Mouse (Mus musculus): ENCODE data around the gene Trak1.
"Not testable (repeated sequence)": the region's sequence is repeated elsewhere in the genome, so short reads cannot be mapped to it uniquely, and the experiment has no call there.

The Trak1 gene

DNA sequence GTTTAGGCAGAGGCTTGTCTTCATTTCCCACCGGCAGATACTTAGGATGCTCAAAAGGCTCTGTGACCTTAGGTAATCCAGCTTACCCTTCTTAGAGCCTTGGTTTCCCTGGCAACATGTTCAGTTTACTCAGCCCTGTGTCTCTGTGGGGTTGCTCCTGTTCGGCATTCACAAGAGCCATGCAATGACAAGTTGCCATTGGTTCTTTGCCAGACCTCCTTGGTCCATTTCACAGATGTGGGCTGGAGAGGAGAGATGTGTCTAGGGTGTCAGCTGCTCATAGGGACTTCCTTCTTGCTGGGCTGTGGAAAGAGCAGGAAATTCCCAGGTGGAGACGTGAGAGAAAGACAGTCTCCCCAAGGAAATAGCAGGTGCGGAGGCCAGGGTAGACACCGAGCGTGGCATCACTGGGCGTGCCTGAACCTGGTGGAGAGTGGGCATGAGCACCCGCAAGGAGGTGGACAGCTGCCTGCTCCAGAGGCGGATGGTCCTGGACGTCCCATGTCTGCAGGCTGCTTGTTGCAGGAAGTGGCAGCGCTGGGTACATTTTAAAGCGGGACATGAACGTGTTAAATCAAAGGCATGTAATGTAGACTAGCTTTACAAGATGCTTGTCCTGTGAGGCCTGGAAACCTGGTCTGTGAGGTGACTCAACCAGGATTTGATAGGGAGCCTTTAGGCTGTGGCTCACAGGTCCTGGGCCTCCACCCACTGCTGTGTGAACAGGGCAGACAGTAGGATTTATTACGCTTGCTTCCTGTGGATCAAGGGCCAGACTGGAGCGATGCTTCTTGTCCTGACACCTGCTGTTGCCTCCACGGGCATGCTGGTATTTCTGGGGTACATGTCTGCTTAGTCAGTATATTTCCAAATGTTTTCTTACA, 127.2 kb downstream of the Trak1 start:
- DNase-seq (ENCODE audit: low read depth in 2 of 2, low spot score in 2 of 2): no peak

DNA sequence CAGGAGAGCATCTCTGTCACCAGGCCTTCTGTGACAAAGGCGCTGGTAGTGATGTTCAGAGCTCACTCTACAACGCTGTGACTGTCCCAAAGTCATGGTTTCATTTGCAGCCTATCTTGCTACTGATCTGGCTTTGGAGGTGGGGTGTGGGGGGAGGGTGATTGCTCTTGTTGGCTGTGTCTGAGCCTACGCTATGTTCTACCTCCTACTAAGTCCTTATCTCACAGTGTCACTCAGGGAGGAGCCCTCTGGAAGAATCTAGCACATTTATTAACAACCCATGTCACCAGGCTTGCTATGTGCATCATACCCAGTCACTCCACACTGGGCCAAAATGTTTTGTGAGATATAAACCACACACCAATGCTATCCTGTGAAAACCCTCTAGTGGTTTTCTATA, 129.1 kb downstream of the Trak1 start:
- DNase-seq (ENCODE audit: low read depth in 2 of 2, low spot score in 2 of 2): no peak

- no peak for DNase-seq (ENCODE audit: low read depth in 2 of 2, low spot score in 2 of 2)
Observed at GRCm38 (mm10) chr9:121426902-121427301, 129.6 kb downstream of the Trak1 start.

- DNase-seq (ENCODE audit: low read depth in 2 of 2, low spot score in 2 of 2): no peak
Observed at GRCm38 (mm10) chr9:121429592-121429991, 132.3 kb downstream of the Trak1 start.

DNA sequence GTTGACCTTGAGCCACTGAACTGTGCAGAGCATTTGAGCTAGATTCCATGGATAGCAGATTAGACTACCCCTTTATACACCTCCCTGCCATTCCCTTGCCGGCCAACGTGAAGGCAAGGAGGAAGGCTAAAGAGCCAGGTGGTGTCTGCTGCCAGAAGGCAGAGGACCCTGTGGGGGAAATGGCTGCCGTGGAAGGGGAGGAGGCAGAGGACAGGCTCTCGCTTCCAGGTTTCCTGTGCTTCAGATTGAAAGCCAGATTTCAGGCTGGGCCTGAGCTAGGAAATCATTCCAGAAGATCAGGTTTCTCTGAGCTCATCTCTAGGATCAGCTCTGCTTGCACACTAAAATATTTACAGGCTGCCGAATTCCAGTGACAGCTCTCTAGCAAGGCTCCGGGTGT, 133.1 kb downstream of the Trak1 start:
- no peak for DNase-seq (ENCODE audit: low read depth in 2 of 2, low spot score in 2 of 2)

DNA sequence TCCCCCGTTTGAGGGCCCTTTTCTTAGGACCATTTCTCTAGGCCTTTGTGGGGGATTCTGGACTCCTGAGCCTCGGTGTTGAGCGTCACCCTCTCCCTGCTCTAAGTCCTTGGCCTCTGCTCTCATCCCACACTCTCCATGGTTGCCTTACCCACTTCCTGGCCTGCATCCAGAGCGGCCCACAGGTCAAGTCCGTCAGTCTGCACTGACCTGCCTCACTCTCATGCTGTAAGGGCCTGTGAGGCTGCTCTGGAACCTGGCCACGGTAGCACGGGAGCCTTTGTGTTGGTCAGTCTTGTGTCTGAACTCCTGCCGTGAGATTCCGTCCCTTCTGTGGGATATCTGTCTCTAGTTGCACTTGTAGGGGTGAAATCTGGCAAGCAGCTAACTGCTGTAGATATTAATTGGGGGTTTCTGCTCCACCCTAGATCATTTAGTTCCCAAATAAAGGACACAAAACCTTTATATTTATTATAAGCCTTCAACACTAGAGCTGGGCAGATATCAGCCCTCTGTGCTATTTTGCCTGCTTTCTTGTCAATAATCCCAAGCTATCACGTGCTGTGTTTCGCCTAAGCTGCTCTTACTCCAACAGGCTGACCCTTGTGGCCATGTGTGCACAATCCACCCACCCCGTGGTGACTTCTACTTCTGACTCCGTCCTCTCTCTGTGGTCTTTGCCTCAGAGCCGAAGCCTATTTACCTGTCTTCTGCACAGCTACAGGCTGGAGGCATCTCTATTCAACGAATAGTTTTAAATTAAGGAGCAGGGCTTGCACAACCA, 136.6 kb downstream of the Trak1 start:
- DNase-seq (ENCODE audit: low read depth in 2 of 2, low spot score in 2 of 2): no peak

DNA sequence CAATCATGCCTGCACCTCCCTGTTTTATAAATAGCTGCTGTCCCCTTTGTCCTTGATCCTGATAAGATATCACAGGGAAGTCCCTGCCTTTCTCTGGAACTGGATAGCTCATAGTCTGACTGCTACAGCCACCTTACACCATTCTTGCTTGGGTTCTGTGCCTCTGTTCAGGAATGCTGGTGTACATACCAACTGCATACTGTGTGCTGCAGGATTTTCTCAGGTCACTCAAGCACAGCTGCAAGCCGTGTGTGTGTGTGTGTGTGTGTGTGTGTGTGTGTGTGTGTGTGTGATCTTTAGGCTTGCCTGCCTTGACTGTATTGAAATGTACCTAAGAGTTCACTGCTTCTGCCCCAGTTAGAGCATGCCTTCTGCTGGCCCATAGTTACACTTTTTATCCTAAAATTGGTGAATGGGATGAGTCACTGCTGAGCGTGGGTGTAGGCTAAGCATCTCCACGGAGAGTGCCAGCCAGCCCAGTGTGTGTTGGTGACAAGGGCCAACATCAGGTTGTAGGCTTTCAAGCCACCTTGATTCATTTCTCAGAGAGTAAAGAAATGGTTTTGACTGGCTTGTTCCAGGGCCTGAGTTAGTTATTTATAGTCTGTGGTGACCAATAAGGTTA, 138.1 kb downstream of the Trak1 start:
- DNase-seq (ENCODE audit: low read depth in 2 of 2, low spot score in 2 of 2): no peak

- DNase-seq (ENCODE audit: low read depth in 2 of 2, low spot score in 2 of 2): no peak
Observed at GRCm38 (mm10) chr9:121436501-121436900, 139.2 kb downstream of the Trak1 start.

GRCm38 (mm10) chr9:121442145-121442544, 144.8 kb downstream of the Trak1 start:
- no peak for DNase-seq (ENCODE audit: low read depth in 2 of 2, low spot score in 2 of 2)

DNA sequence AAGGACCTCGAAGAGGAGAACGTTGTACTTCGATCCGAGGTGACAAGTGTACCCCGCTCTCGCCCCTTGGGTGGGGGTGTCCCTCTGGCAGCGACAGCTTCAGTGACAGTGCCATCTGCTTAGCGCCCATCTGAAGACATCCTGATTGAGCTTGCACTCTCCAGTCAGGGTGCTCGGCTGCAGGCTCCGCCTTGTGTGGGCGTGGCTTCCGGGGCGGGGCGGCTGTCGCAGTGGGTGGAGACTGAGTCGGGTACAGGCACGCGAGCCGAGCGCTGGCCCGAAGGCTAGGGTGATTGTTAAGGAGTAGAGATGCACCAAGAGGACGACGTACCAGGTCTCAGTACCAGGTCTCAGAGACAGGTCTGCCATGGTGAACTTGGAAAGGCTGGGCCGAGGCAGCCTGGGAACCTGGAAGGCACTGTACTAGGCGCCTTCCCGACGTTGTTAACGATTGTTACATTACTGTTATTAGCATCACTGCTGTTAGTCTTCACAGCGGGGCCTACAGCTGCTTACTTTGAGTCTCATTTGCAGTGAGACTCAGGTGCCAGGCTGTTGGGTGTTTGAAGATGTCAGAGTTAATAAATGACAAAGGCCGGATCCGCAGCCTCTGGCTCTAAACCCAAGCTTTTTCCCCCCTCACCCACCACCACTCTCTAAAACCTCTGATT, 146.5 kb downstream of the Trak1 start:
- no peak for DNase-seq (ENCODE audit: low read depth in 2 of 2, low spot score in 2 of 2)

- no peak for DNase-seq (ENCODE audit: low read depth in 2 of 2, low spot score in 2 of 2)
Observed at GRCm38 (mm10) chr9:121444367-121444707, 147.0 kb downstream of the Trak1 start.

- no peak for DNase-seq (ENCODE audit: low read depth in 2 of 2, low spot score in 2 of 2)
Observed at GRCm38 (mm10) chr9:121445364-121445763, 148.1 kb downstream of the Trak1 start.

DNA sequence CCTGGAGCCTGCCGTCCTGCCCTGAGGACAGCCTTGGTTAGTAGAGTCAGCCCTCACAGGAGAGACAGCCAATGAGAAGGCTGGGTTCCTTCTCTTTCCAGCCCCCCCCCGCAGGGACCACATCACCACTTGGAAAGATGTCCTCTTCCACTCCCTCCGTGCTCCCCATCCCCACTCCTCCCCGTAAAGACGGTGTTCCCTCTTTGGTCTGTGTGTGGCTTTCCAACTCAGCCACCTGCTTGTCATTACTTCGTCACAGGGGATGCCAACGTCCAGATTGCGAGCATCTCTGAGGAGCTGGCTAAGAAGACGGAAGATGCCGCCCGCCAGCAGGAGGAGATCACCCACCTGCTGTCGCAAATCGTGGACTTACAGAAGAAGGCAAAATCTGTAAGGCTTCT, 149.1 kb downstream of the Trak1 start:
- no peak for DNase-seq (ENCODE audit: low read depth in 2 of 2, low spot score in 2 of 2)

GRCm38 (mm10) chr9:121452342-121452942, 155.1 kb downstream of the Trak1 start:
- DNase-seq (ENCODE audit: low read depth in 2 of 2, low spot score in 2 of 2): not testable (repeated sequence)

- DNase-seq (ENCODE audit: low read depth in 2 of 2, low spot score in 2 of 2): peak; percentile 51 to 68
Observed at GRCm38 (mm10) chr9:121454891-121455290, 157.6 kb downstream of the Trak1 start.

DNA sequence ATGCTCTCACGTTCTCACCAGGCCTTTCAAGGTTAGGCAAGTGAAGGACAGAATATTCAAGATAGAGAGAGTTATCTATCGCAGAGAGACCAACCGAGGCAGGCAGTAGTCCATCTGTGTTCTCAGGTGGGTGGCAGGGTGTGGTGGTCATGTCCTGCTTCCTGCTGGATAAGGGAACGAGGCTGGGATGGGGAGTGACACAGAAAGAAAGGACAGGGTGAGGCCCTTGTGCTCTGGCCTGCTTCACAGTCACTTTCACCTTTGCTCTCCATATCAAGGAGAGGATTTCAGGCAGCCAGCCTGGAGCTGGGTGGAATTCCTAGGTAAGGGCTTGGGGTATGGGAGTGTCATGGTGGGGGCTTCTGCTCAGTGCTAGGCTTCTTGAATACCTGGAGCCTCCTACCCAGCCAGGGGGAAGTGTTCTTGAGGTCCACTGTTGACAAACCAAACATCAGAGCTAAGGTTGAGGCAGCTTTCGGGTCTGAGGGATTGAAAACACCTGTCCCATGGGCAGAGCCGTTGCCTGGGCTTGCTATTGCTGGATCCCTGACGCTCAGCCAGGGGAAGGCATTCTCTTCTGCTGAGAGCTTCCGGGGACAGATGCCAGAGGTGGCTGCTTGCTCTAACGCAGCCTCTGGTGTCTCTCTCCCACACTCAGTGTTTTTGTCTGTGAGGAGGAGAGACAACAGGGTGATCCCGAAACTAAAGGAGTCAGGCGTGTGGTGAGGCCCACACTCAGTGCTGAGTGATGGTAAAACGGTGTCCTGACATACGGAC, 159.6 kb downstream of the Trak1 start:
- no peak for DNase-seq (ENCODE audit: low read depth in 2 of 2, low spot score in 2 of 2)

DNA sequence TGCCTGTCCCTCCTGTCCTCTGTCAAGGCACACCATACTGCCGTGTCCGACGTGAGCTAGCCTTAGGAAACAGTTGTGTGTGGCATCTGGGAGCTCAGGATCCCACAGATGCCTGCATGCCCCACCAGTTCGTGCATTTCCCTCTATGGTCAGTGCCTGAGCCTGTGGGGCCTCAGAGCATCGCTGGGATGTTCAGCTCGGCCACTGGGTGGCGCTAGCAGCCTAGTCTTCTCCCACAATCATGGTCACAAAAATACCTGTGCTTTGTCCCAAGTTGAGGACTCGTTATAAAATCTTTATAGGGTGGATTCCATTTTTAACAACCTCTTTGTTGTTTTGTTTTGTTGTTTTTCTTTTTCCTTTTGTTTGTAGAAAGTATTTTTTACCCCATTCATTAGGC, 161.2 kb downstream of the Trak1 start:
- DNase-seq (ENCODE audit: low read depth in 2 of 2, low spot score in 2 of 2): peak; percentile 24 to 42

GRCm38 (mm10) chr9:121459950-121460349, 162.6 kb downstream of the Trak1 start:
- no peak for DNase-seq (ENCODE audit: low read depth in 2 of 2, low spot score in 2 of 2)

- DNase-seq (ENCODE audit: low read depth in 2 of 2, low spot score in 2 of 2): no peak
Observed at GRCm38 (mm10) chr9:121460527-121460926, 163.2 kb downstream of the Trak1 start.

GRCm38 (mm10) chr9:121467460-121467859, 170.2 kb downstream of the Trak1 start:
- no peak for DNase-seq (ENCODE audit: low read depth in 2 of 2, low spot score in 2 of 2)

All from CD8-positive naive resting alpha-beta T cell, adult 2 months (primary cell).